In genomic region chr13:94370521-94370920, GRCm38 (mm10) we compare ENCODE assay signal across 14 mouse cellular contexts.
"Had no signal": no experiment of that assay in that cellular context is flagged by ENCODE, and none has a peak within 500 bp of the region (broad histone marks: within the 10 kb centered on the region; RNA-seq: fewer than 3 reads in every experiment).

No protein-coding gene starts in this region.

- H3K9ac ChIP-seq: hindbrain, embryonic 15.5 days; liver, embryonic 12.5 days; liver, embryonic 15.5 days; lung, embryonic 15.5 days had no signal

- H3K4me3 ChIP-seq: hindbrain, embryonic 15.5 days; left cerebral cortex, adult 2 months; liver, embryonic 12.5 days; liver, embryonic 15.5 days; lung, embryonic 15.5 days had no signal

- H3K27ac ChIP-seq: hindbrain, embryonic 15.5 days; left cerebral cortex, adult 2 months; liver, embryonic 12.5 days; liver, embryonic 15.5 days; lung, embryonic 15.5 days; stomach, postnatal 0 days had no signal

- H3K4me1 ChIP-seq: lung, embryonic 15.5 days had no signal

- H3K36me3 ChIP-seq: hindbrain, embryonic 15.5 days; lung, embryonic 15.5 days had no signal

- H3K27me3 ChIP-seq: hindbrain, embryonic 15.5 days; liver, embryonic 12.5 days; liver, embryonic 15.5 days; lung, embryonic 15.5 days had no signal

- DNase-seq: layer of hippocampus, postnatal 36 days; lung, adult 18-20 months; lung, postnatal 10 days; lung, postnatal 36 days; midbrain, embryonic 14.5 days; right cerebral cortex, postnatal 4 days; thymus, adult 2 months; thymus, postnatal 14 days had no signal
